Mouse (Mus musculus): Measurements from ENCODE around the gene Dip2c. TPM values are rescaled to one million over a fixed set of nuclear protein-coding genes. Genes with fewer than 3 reads are reported as not detected.
A peak's percentile ranks its signal among the peaks of the same experiment; 100 is the strongest.

The Dip2c gene
- total and polyA plus RNA-seq, 2 experiments from 2014 or later, result 7.1 to 63.6 TPM

GRCm38 (mm10) chr13:9329307-9329915, 53.1 kb downstream of the Dip2c start:
- Histone ChIP-seq H3K9ac (replicated peaks; ENCODE audit: low read depth, low read length) (0 out of 2 replicates have a peak overlapping the region, but pooled peaks have one; percentile 8), H3K27ac (ENCODE audit: low read depth) (peak overlapping the region; percentile 65), H3K9me3 (replicated peaks; ENCODE audit: control insufficient read depth, low read length) (no peaks in the 10 kb centered on the region), H3K4me3 (ENCODE audit: low read depth, low read length) (no peak overlapping the region), H3K27me3 (ENCODE audit: control insufficient read depth, insufficient read depth, low read length) (no peaks in the 10 kb centered on the region), H3K36me3 (replicated peaks; ENCODE audit: control insufficient read depth, insufficient read depth, low read length) (no peaks in the 10 kb centered on the region), H3K4me1 (ENCODE audit: control insufficient read depth, insufficient read depth) (peaks cover 32% of the 10 kb centered on the region), H3K4me2 (ENCODE audit: low read depth, low read length) (no peak overlapping the region)
- DNase-seq (ENCODE audit: low spot score) (no peak), ATAC-seq (ENCODE audit: insufficient read depth, low read depth) (no peak)
- no peak for TF ChIP-seq CTCF (IDR thresholded peaks at IDR 0.05; ENCODE audit: low read depth)
- no peak for TF ChIP-seq EP300 (IDR thresholded peaks at IDR 0.05; ENCODE audit: low read depth)
- WGBS, result 37% methylated on average over 1 of the region's 1 CpGs

GRCm38 (mm10) chr13:9333187-9333586, 56.9 kb downstream of the Dip2c start:
- no peak overlapping the region for H3K4me3 ChIP-seq (ENCODE audit: low read depth, low read length)
- H3K4me1 ChIP-seq (ENCODE audit: control insufficient read depth, insufficient read depth), result peaks cover 32% of the 10 kb centered on the region
- no peaks in the 10 kb centered on the region for H3K9me3 ChIP-seq (replicated peaks; ENCODE audit: control insufficient read depth, low read length)
- ATAC-seq (ENCODE audit: insufficient read depth, low read depth), result no peak
- H3K27me3 ChIP-seq (ENCODE audit: control insufficient read depth, insufficient read depth, low read length), result no peaks in the 10 kb centered on the region
- H3K36me3 ChIP-seq (replicated peaks; ENCODE audit: control insufficient read depth, insufficient read depth, low read length), result no peaks in the 10 kb centered on the region
- TF ChIP-seq EP300 (IDR thresholded peaks at IDR 0.05; ENCODE audit: low read depth) (no peak), CTCF (IDR thresholded peaks at IDR 0.05; ENCODE audit: low read depth) (no peak)
- no peak overlapping the region for H3K9ac ChIP-seq (replicated peaks; ENCODE audit: low read depth, low read length)
- DNase-seq (ENCODE audit: low spot score), result no peak
- no peak overlapping the region for H3K4me2 ChIP-seq (ENCODE audit: low read depth, low read length)
- no peak overlapping the region for H3K27ac ChIP-seq (ENCODE audit: low read depth)

- no peak overlapping the region for H3K27ac ChIP-seq (ENCODE audit: low read depth)
- H3K36me3 ChIP-seq (replicated peaks; ENCODE audit: control insufficient read depth, insufficient read depth, low read length), result no peaks in the 10 kb centered on the region
- no peak overlapping the region for H3K4me3 ChIP-seq (ENCODE audit: low read depth, low read length)
- H3K9ac ChIP-seq (replicated peaks; ENCODE audit: low read depth, low read length), result no peak overlapping the region
- H3K4me1 ChIP-seq (ENCODE audit: control insufficient read depth, insufficient read depth), result no peaks in the 10 kb centered on the region
- TF ChIP-seq CTCF (IDR thresholded peaks at IDR 0.05; ENCODE audit: low read depth) (no peak), EP300 (IDR thresholded peaks at IDR 0.05; ENCODE audit: low read depth) (no peak)
- DNase-seq (ENCODE audit: low spot score), result no peak
- H3K9me3 ChIP-seq (replicated peaks; ENCODE audit: control insufficient read depth, low read length), result no peaks in the 10 kb centered on the region
- ATAC-seq (ENCODE audit: insufficient read depth, low read depth), result no peak
- no peaks in the 10 kb centered on the region for H3K27me3 ChIP-seq (ENCODE audit: control insufficient read depth, insufficient read depth, low read length)
- H3K4me2 ChIP-seq (ENCODE audit: low read depth, low read length), result no peak overlapping the region
- WGBS, result 86% methylated on average over 4 of the region's 4 CpGs
These were observed 64.0 kb downstream of the Dip2c start for GRCm38 (mm10) chr13:9340293-9340692.

GRCm38 (mm10) chr13:9342696-9343095, 66.4 kb downstream of the Dip2c start:
- Histone ChIP-seq H3K27me3 (ENCODE audit: control insufficient read depth, insufficient read depth, low read length) (no peaks in the 10 kb centered on the region), H3K9me3 (replicated peaks; ENCODE audit: control insufficient read depth, low read length) (no peaks in the 10 kb centered on the region), H3K4me2 (ENCODE audit: low read depth, low read length) (no peak overlapping the region), H3K36me3 (replicated peaks; ENCODE audit: control insufficient read depth, insufficient read depth, low read length) (no peaks in the 10 kb centered on the region), H3K4me3 (ENCODE audit: low read depth, low read length) (no peak overlapping the region), H3K4me1 (ENCODE audit: control insufficient read depth, insufficient read depth) (no peaks in the 10 kb centered on the region), H3K9ac (replicated peaks; ENCODE audit: low read depth, low read length) (no peak overlapping the region), H3K27ac (ENCODE audit: low read depth) (no peak overlapping the region)
- DNase-seq (ENCODE audit: low spot score), result no peak
- no peak for ATAC-seq (ENCODE audit: insufficient read depth, low read depth)
- 84% methylated on average over 1 of the region's 1 CpGs for WGBS
- TF ChIP-seq CTCF (IDR thresholded peaks at IDR 0.05; ENCODE audit: low read depth), result no peak
- no peak for TF ChIP-seq EP300 (IDR thresholded peaks at IDR 0.05; ENCODE audit: low read depth)

GRCm38 (mm10) chr13:9347448-9347847, 71.1 kb downstream of the Dip2c start:
- Histone ChIP-seq H3K9ac (replicated peaks; ENCODE audit: low read depth, low read length) (no peak overlapping the region), H3K9me3 (replicated peaks; ENCODE audit: control insufficient read depth, low read length) (no peaks in the 10 kb centered on the region), H3K4me3 (ENCODE audit: low read depth, low read length) (no peak overlapping the region), H3K27me3 (ENCODE audit: control insufficient read depth, insufficient read depth, low read length) (no peaks in the 10 kb centered on the region), H3K36me3 (replicated peaks; ENCODE audit: control insufficient read depth, insufficient read depth, low read length) (no peaks in the 10 kb centered on the region), H3K4me2 (ENCODE audit: low read depth, low read length) (no peak overlapping the region), H3K4me1 (ENCODE audit: control insufficient read depth, insufficient read depth) (peaks cover 25% of the 10 kb centered on the region), H3K27ac (ENCODE audit: low read depth) (no peak overlapping the region)
- DNase-seq (ENCODE audit: low spot score) (no peak), ATAC-seq (ENCODE audit: insufficient read depth, low read depth) (no peak)
- no peak for TF ChIP-seq CTCF (IDR thresholded peaks at IDR 0.05; ENCODE audit: low read depth)
- no peak for TF ChIP-seq EP300 (IDR thresholded peaks at IDR 0.05; ENCODE audit: low read depth)
- WGBS, result 93% methylated on average over 3 of the region's 3 CpGs

- no peak overlapping the region for H3K4me3 ChIP-seq (ENCODE audit: low read depth, low read length)
- no peaks in the 10 kb centered on the region for H3K9me3 ChIP-seq (replicated peaks; ENCODE audit: control insufficient read depth, low read length)
- no peak overlapping the region for H3K9ac ChIP-seq (replicated peaks; ENCODE audit: low read depth, low read length)
- 21% methylated on average over 2 of the region's 2 CpGs for WGBS
- ATAC-seq (ENCODE audit: insufficient read depth, low read depth) (peak; percentile 53; the same call in 1 of the 2 replicates), DNase-seq (ENCODE audit: low spot score) (peak; percentile 58)
- H3K27ac ChIP-seq (ENCODE audit: low read depth), result peak overlapping the region; percentile 87
- peaks cover 44% of the 10 kb centered on the region for H3K4me1 ChIP-seq (ENCODE audit: control insufficient read depth, insufficient read depth)
- H3K4me2 ChIP-seq (ENCODE audit: low read depth, low read length), result peak overlapping the region; percentile 21; the same call in 1 of the 2 replicates
- no peak for TF ChIP-seq CTCF (IDR thresholded peaks at IDR 0.05; ENCODE audit: low read depth)
- no peak for TF ChIP-seq EP300 (IDR thresholded peaks at IDR 0.05; ENCODE audit: low read depth)
- H3K27me3 ChIP-seq (ENCODE audit: control insufficient read depth, insufficient read depth, low read length), result no peaks in the 10 kb centered on the region
- H3K36me3 ChIP-seq (replicated peaks; ENCODE audit: control insufficient read depth, insufficient read depth, low read length), result no peaks in the 10 kb centered on the region
These were observed 74.3 kb downstream of the Dip2c start for GRCm38 (mm10) chr13:9350670-9351069.

Data from heart, postnatal 0 days (tissue).